Mouse (Mus musculus): ENCODE measurements at regions not wholly inside any gene's neighbourhood (a gene's known extent, or its start where the extent isn't known, plus 50 kb on each side); places are given as distances from the start of the nearest gene placed in this dataset.

- Histone ChIP-seq H3K27me3 (ENCODE audit: insufficient read depth, poor library complexity, severe bottlenecking) (no peaks in the 10 kb centered on the region), H3K36me3 (no peaks in the 10 kb centered on the region), H3K9me3 (no peaks in the 10 kb centered on the region), H3K27ac (no peak overlapping the region), H3K4me3 (no peak overlapping the region), H3K4me1 (0 out of 2 replicates have a peak, but pooled peaks cover 8% of the 10 kb centered on the region)
- DNase-seq (ENCODE audit: low spot score), result peak; percentile 66
- WGBS, result 83% methylated on average over 3 of the region's 3 CpGs
These were observed 196.4 kb downstream of the Mex3b start for GRCm38 (mm10) chr7:83063559-83063958.

GRCm38 (mm10) chr7:83065341-83065740, 198.2 kb downstream of the Mex3b start:
- no peaks in the 10 kb centered on the region for H3K27me3 ChIP-seq (ENCODE audit: insufficient read depth, poor library complexity, severe bottlenecking)
- no peak overlapping the region for H3K27ac ChIP-seq
- H3K4me3 ChIP-seq, result no peak overlapping the region
- 87% methylated on average over 3 of the region's 3 CpGs for WGBS
- no peaks in the 10 kb centered on the region for H3K9me3 ChIP-seq
- no peak for DNase-seq (ENCODE audit: low spot score)
- H3K36me3 ChIP-seq, result no peaks in the 10 kb centered on the region
- H3K4me1 ChIP-seq, result 0 out of 2 replicates have a peak, but pooled peaks cover 5% of the 10 kb centered on the region

GRCm38 (mm10) chr7:83074399-83074970, 207.4 kb downstream of the Mex3b start:
- Histone ChIP-seq H3K9me3 (no peaks in the 10 kb centered on the region), H3K36me3 (no peaks in the 10 kb centered on the region), H3K4me1 (peaks cover 5% of the 10 kb centered on the region), H3K4me3 (no peak overlapping the region), H3K27ac (no peak overlapping the region), H3K27me3 (ENCODE audit: insufficient read depth, poor library complexity, severe bottlenecking) (no peaks in the 10 kb centered on the region)
- peak; percentile 69 for DNase-seq (ENCODE audit: low spot score)
- WGBS, result 88% methylated on average over 15 of the region's 15 CpGs

- H3K4me3 ChIP-seq, result no peak overlapping the region
- no peaks in the 10 kb centered on the region for H3K9me3 ChIP-seq
- H3K27ac ChIP-seq, result no peak overlapping the region
- peak; percentile 63 for DNase-seq (ENCODE audit: low spot score)
- WGBS, result 63% methylated on average over 4 of the region's 4 CpGs
- H3K27me3 ChIP-seq (ENCODE audit: insufficient read depth, poor library complexity, severe bottlenecking), result no peaks in the 10 kb centered on the region
- H3K36me3 ChIP-seq, result no peaks in the 10 kb centered on the region
- peaks cover 5% of the 10 kb centered on the region for H3K4me1 ChIP-seq
These were observed 208.2 kb downstream of the Mex3b start for GRCm38 (mm10) chr7:83075159-83075952.

GRCm38 (mm10) chr7:83077035-83077918, 210.1 kb downstream of the Mex3b start:
- no peak overlapping the region for H3K27ac ChIP-seq
- no peaks in the 10 kb centered on the region for H3K9me3 ChIP-seq
- no peak overlapping the region for H3K4me3 ChIP-seq
- H3K27me3 ChIP-seq (ENCODE audit: insufficient read depth, poor library complexity, severe bottlenecking), result no peaks in the 10 kb centered on the region
- no peaks in the 10 kb centered on the region for H3K36me3 ChIP-seq
- 61% methylated on average over 11 of the region's 11 CpGs for WGBS
- peaks cover 5% of the 10 kb centered on the region for H3K4me1 ChIP-seq
- peak; percentile 60 for DNase-seq (ENCODE audit: low spot score)

- Histone ChIP-seq H3K36me3 (no peaks in the 10 kb centered on the region), H3K4me3 (no peak overlapping the region), H3K9me3 (no peaks in the 10 kb centered on the region), H3K4me1 (peaks cover 5% of the 10 kb centered on the region), H3K27me3 (ENCODE audit: insufficient read depth, poor library complexity, severe bottlenecking) (no peaks in the 10 kb centered on the region), H3K27ac (no peak overlapping the region)
- no peak for DNase-seq (ENCODE audit: low spot score)
- WGBS, result 56% methylated on average over 4 of the region's 4 CpGs
These were observed 210.8 kb downstream of the Mex3b start for GRCm38 (mm10) chr7:83077919-83078265.

GRCm38 (mm10) chr7:83078695-83079094, 211.6 kb downstream of the Mex3b start:
- peak; percentile 60 for DNase-seq (ENCODE audit: low spot score)
- no peaks in the 10 kb centered on the region for H3K36me3 ChIP-seq
- no peak overlapping the region for H3K4me3 ChIP-seq
- no peak overlapping the region for H3K27ac ChIP-seq
- 86% methylated on average over 4 of the region's 4 CpGs for WGBS
- H3K27me3 ChIP-seq (ENCODE audit: insufficient read depth, poor library complexity, severe bottlenecking), result no peaks in the 10 kb centered on the region
- H3K4me1 ChIP-seq, result peaks cover 5% of the 10 kb centered on the region
- no peaks in the 10 kb centered on the region for H3K9me3 ChIP-seq

- H3K4me1 ChIP-seq, result peaks cover 5% of the 10 kb centered on the region
- H3K36me3 ChIP-seq, result no peaks in the 10 kb centered on the region
- H3K27me3 ChIP-seq (ENCODE audit: insufficient read depth, poor library complexity, severe bottlenecking), result no peaks in the 10 kb centered on the region
- H3K27ac ChIP-seq, result no peak overlapping the region
- DNase-seq (ENCODE audit: low spot score), result no peak
- 50% methylated on average over 1 of the region's 1 CpGs for WGBS
- H3K4me3 ChIP-seq, result no peak overlapping the region
- no peaks in the 10 kb centered on the region for H3K9me3 ChIP-seq
These were observed 212.7 kb downstream of the Mex3b start for GRCm38 (mm10) chr7:83079842-83080241.

- Histone ChIP-seq H3K27ac (no peak overlapping the region), H3K27me3 (ENCODE audit: insufficient read depth, poor library complexity, severe bottlenecking) (no peaks in the 10 kb centered on the region), H3K4me3 (no peak overlapping the region), H3K4me1 (peaks cover 7% of the 10 kb centered on the region), H3K9me3 (no peaks in the 10 kb centered on the region), H3K36me3 (no peaks in the 10 kb centered on the region)
- no peak for DNase-seq (ENCODE audit: low spot score)
- 66% methylated on average over 6 of the region's 6 CpGs for WGBS
These were observed 217.5 kb downstream of the Mex3b start for GRCm38 (mm10) chr7:83084496-83085082.

- no peak for DNase-seq (ENCODE audit: low spot score)
- Histone ChIP-seq H3K9me3 (no peaks in the 10 kb centered on the region), H3K36me3 (no peaks in the 10 kb centered on the region), H3K4me1 (peaks cover 10% of the 10 kb centered on the region), H3K27me3 (ENCODE audit: insufficient read depth, poor library complexity, severe bottlenecking) (no peaks in the 10 kb centered on the region), H3K27ac (no peak overlapping the region), H3K4me3 (no peak overlapping the region)
- WGBS, result 69% methylated on average over 4 of the region's 4 CpGs
These were observed 218.5 kb downstream of the Mex3b start for GRCm38 (mm10) chr7:83085547-83086158.

GRCm38 (mm10) chr7:83087408-83087807, 220.3 kb downstream of the Mex3b start:
- Histone ChIP-seq H3K4me3 (no peak overlapping the region), H3K4me1 (peaks cover 10% of the 10 kb centered on the region), H3K36me3 (no peaks in the 10 kb centered on the region), H3K27me3 (ENCODE audit: insufficient read depth, poor library complexity, severe bottlenecking) (no peaks in the 10 kb centered on the region), H3K27ac (no peak overlapping the region), H3K9me3 (no peaks in the 10 kb centered on the region)
- DNase-seq (ENCODE audit: low spot score), result no peak
- WGBS, result 82% methylated on average over 4 of the region's 4 CpGs

GRCm38 (mm10) chr7:83088125-83088524, 221.0 kb downstream of the Mex3b start:
- Histone ChIP-seq H3K36me3 (no peaks in the 10 kb centered on the region), H3K4me1 (peaks cover 10% of the 10 kb centered on the region), H3K27me3 (ENCODE audit: insufficient read depth, poor library complexity, severe bottlenecking) (no peaks in the 10 kb centered on the region), H3K27ac (no peak overlapping the region), H3K4me3 (no peak overlapping the region), H3K9me3 (no peaks in the 10 kb centered on the region)
- WGBS, result 71% methylated on average over 4 of the region's 4 CpGs
- DNase-seq (ENCODE audit: low spot score), result no peak

All from heart, embryonic 10.5 days (tissue).